Mouse (Mus musculus) stomach, postnatal 0 days (tissue): ENCODE measurements around the gene Gast. TPM values are rescaled to one million over a fixed set of nuclear protein-coding genes. Genes with fewer than 3 reads are reported as not detected.
"Not testable (repeated sequence)": the region's sequence is repeated elsewhere in the genome, so short reads cannot be mapped to it uniquely, and the experiment has no call there.

Experiments
- ATAC-seq: fragments of 200-750 bp; cut with Nextera tagmentation; 2 replicates; pipeline ENCODE4 v1.8.0; 2017; ENCODE audit not compliant: low FRiP score, low TSS enrichment
- DNase-seq: peaks from one replicate; pipeline ENCODE4 v3.0.0-alpha.2; 2016; ENCODE audit warnings: low spot score
- H3K27ac ChIP-seq: fragments of 300-500 bp; sonication (generic); replicated peaks from 2 replicates; pipeline ENCODE4 v1.5.1; 2014; ENCODE audit warnings: mild to moderate bottlenecking, control low read depth
- H3K27me3 ChIP-seq: fragments of 300-500 bp; sonication (generic); 2 replicates; pipeline ENCODE4 v1.6.1; 2014; ENCODE audit warnings: low read length; ENCODE audit not compliant: control insufficient read depth, insufficient read depth
- H3K36me3 ChIP-seq: fragments of 300-500 bp; sonication (generic); 2 replicates; pipeline ENCODE4 v1.6.1; 2014; ENCODE audit warnings: low read length, mixed read lengths; ENCODE audit not compliant: control insufficient read depth, insufficient read depth
- H3K4me1 ChIP-seq: fragments of 300-500 bp; sonication (generic); replicated peaks from 2 replicates; pipeline ENCODE4 v1.6.1; 2014; ENCODE audit warnings: antibody characterized with exemption; ENCODE audit not compliant: control insufficient read depth, insufficient read depth
- H3K4me2 ChIP-seq: fragments of 300-500 bp; sonication (generic); replicated peaks from 2 replicates; pipeline ENCODE4 v1.6.1; 2014; ENCODE audit warnings: low read depth, mild to moderate bottlenecking, control low read depth, moderate library complexity
- H3K4me3 ChIP-seq: fragments of 300-500 bp; sonication (generic); 2 replicates; pipeline ENCODE4 v1.5.1; 2014; ENCODE audit warnings: low read depth, low read length, control low read depth
- H3K9ac ChIP-seq: fragments of 300-500 bp; sonication (generic); 2 replicates; pipeline ENCODE4 v1.6.1; 2014; ENCODE audit warnings: mild to moderate bottlenecking, low read length, control low read depth, mixed read lengths
- H3K9me3 ChIP-seq: fragments of 300-500 bp; sonication (generic); 2 replicates; pipeline ENCODE4 v1.6.1; 2016; ENCODE audit warnings: low read length; ENCODE audit not compliant: control insufficient read depth
- CTCF ChIP-seq: IDR thresholded peaks from 2 replicates; pipeline ENCODE4 v1.5.1; 2016; ENCODE audit warnings: antibody characterized with exemption, low read depth, mild to moderate bottlenecking, moderate library complexity
- EP300 ChIP-seq: optimal IDR thresholded peaks from 2 replicates; pipeline ENCODE3; 2016; ENCODE audit warnings: antibody characterized with exemption
- WGBS: fragments of 180-500 bp; shearing (Covaris S2); extraction: QIAGEN DNeasy Blood & Tissue Kit; methylation state at CpG from one replicate; pipeline ENCODE4 v1.1.7; 2014; 5-methylcytosine and 5-hydroxymethylcytosine counted together
- polyA plus RNA-seq: library from polyadenylated mRNA; unstranded; fragments of >200 nt; fragmentation: Nextera tagmentation; extraction: Ambion mirVana; gene quantifications from 2 replicates; pipeline ENCODE4 v1.2.1, GENCODE M21; 2015

Gast gene
- polyA plus RNA-seq, 1 experiment from 2014 or later, result 84.7 TPM

GRCm38 (mm10) chr11:100318529-100319451 lies 15.4 kb upstream of the Gast start:
- ATAC-seq, result no peak

GRCm38 (mm10) chr11:100319492-100320171 lies 14.6 kb upstream of the Gast start, which contains the start of gene Eif1:
Gene Eif1, plus strand, starts transcription at chr11:100319885.
- 1% methylated on average over 45 of the region's 58 CpGs for WGBS
- peak; percentile 100 for DNase-seq
- peak; percentile 85 for ATAC-seq

More at GRCm38 (mm10) chr11:100318529-100319451, 15.4 kb upstream of the Gast start:
- H3K9ac ChIP-seq, result no peak overlapping the region
- no peaks in the 10 kb centered on the region for H3K9me3 ChIP-seq
- H3K4me3 ChIP-seq, result peak overlapping the region; percentile 38
- peaks cover 13% of the 10 kb centered on the region for H3K36me3 ChIP-seq
- H3K4me1 ChIP-seq, result no peaks in the 10 kb centered on the region
- no peak for DNase-seq
- peak overlapping the region; percentile 58 for H3K4me2 ChIP-seq
- no peaks in the 10 kb centered on the region for H3K27me3 ChIP-seq
- H3K27ac ChIP-seq, result no peak overlapping the region
- TF ChIP-seq CTCF (no peak), EP300 (no peak)
- WGBS, result 83% methylated on average over 10 of the region's 10 CpGs

DNA sequence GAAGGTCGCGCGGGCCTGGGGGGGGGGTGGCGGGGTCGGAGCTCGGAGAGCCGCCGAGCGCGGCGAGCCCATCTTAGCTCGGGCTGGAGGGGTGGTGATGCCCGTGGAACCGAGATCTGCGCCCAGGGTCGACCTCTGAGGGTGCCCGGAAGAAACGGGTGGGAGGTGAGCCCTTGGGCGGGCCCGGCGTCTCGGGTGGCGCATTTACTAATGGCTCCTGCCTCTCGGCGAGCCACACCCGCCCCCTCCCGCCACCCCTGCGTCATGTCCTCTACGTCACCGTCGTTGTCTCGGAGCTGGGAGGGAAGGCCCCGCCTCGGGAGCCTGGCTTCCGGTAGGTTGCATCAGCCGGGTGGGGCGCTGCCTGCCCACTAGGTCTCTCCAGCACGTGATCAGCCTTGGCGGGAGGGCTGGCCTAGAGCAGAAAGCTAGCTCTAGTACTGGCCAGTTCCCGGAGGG lies 14.0 kb upstream of the Gast start:
- Histone ChIP-seq H3K4me2 (peak overlapping the region; percentile 69), H3K9ac (peak overlapping the region; percentile 96), H3K27me3 (no peaks in the 10 kb centered on the region), H3K9me3 (no peaks in the 10 kb centered on the region), H3K4me3 (peak overlapping the region; percentile 70), H3K36me3 (peaks cover 13% of the 10 kb centered on the region), H3K27ac (peak overlapping the region; percentile 100), H3K4me1 (no peaks in the 10 kb centered on the region)
- whole genome bisulfite sequencing, result under 1% methylated on average over 37 of the region's 40 CpGs
- DNase-seq (peak; percentile 99), ATAC-seq (peak; percentile 90)
- TF ChIP-seq EP300 (no peak), CTCF (peak; percentile 42)

More at GRCm38 (mm10) chr11:100319492-100320171, 14.6 kb upstream of the Gast start, which contains the start of gene Eif1:
- peak within 1 kb of the TSS; percentile 70 for H3K4me3 ChIP-seq
- TF ChIP-seq CTCF, result no peak
- TF ChIP-seq EP300, result no peak
- H3K4me1 ChIP-seq, result no peaks in the 10 kb centered on the region
- H3K9ac ChIP-seq, result peak within 1 kb of the TSS; percentile 96
- no peaks in the 10 kb centered on the region for H3K27me3 ChIP-seq
- H3K9me3 ChIP-seq, result no peaks in the 10 kb centered on the region
- H3K4me2 ChIP-seq, result peak within 1 kb of the TSS; percentile 69
- peaks cover 13% of the 10 kb centered on the region for H3K36me3 ChIP-seq
- H3K27ac ChIP-seq, result peak within 1 kb of the TSS; percentile 100

- not testable (repeated sequence) for H3K9me3 ChIP-seq, H3K4me1 ChIP-seq, DNase-seq, H3K27me3 ChIP-seq
- H3K27ac ChIP-seq, result peak overlapping the region; percentile 100
- peak overlapping the region; percentile 69 for H3K4me2 ChIP-seq
- peak overlapping the region; percentile 70 for H3K4me3 ChIP-seq
- peak overlapping the region; percentile 61 for H3K9ac ChIP-seq
- WGBS, result 13% methylated on average over 11 of the region's 11 CpGs
- peak; percentile 2; the same call in 1 of the 2 replicates for ATAC-seq
- peaks cover 13% of the 10 kb centered on the region for H3K36me3 ChIP-seq
These were observed 13.4 kb upstream of the Gast start for GRCm38 (mm10) chr11:100320701-100321410.

DNA sequence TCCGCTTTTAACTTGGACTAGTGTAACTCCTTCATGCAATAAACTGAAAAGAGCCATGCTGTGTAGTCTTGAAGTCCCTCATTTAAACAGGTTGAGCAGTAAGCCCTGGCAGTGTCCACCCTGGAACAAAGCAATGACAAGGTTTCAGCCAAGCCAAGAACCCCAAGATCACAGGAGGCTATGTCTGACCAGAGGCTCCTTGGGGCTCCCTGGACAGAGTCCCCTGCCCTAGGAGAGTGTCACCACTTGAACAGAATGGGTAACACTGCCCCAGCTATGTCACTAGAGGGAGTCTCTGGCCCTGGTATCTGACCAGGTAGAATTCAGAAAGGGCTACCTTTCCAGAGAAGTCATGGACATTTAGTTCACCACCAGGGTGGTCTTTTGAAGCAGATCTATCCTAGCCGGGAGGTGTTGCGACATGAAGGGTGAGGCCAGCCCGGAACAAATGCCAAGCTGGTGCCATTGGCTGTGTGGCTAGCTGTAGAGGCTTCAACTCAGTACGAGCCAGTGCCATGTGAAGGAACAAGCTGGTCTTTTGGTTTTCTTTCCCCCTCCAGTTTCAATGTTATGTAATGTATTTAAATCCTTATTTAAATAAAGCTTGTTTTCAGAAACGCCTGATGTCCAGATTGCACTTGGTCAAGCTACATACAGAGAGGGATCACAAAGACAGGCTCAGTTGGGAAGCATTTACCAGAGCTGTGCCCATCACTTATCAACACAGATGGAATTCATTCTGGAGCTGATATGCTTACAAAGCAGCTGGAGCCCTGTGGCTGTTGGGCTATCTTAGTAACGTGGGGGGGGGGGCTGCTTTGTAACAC lies 12.5 kb upstream of the Gast start:
- not testable (repeated sequence) for H3K4me1 ChIP-seq, H3K4me3 ChIP-seq, DNase-seq, H3K27me3 ChIP-seq, H3K27ac ChIP-seq, ATAC-seq, H3K9ac ChIP-seq, H3K9me3 ChIP-seq
- 62% methylated on average over 7 of the region's 7 CpGs for WGBS
- 0 out of 2 replicates have a peak overlapping the region, but pooled peaks have one; percentile 3 for H3K4me2 ChIP-seq
- TF ChIP-seq CTCF, result peak; percentile 22
- peaks cover 13% of the 10 kb centered on the region for H3K36me3 ChIP-seq
